Mouse (Mus musculus): Measurements from ENCODE around the gene Mgst3.
A peak's percentile ranks its signal among the peaks of the same experiment; 100 is the strongest.

The Mgst3 gene

DNA sequence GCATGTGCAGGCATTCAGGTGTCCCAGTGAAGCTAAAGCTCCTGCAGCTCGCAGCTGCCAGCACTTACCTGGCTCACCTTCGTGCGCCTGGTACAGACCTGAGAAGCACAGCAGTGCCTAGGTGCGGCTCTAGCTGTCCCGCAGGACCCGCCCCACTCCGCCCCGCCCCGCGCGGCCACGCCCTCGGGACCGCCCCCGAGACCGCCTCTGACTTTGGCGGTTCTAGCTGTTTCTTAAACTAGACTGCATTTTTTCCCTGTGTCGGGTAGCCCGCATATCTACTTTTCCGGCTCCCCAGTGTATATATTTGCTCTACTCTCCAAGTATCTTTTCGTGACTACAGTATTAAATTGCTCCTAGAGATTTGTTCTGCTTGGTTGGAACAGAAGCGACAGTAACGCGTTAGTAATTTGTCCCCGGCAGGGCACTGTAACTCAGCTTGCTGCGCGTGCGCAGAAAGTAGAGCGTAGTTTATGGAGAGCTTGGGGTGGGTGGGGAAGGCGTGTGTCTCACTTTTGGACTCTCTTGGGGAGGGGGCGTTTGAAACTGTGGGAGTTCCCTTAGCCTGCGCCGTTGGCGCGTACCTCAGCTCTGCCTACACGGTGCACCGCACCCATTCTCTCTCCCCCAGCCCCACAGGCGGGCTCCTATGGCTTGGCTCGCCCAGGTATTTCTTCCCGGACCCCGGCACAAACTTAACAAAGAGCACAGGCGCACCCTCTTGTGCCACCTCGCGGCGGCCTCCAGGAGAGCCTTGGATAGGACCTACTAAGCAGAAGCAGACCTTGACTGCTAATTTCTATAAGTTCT is at the start of gene Mgst3:
TSS of gene Mgst3 (minus strand) at position 159 of the 810 bp plus-strand sequence.
- DNase-seq = peak; percentile 92

DNA sequence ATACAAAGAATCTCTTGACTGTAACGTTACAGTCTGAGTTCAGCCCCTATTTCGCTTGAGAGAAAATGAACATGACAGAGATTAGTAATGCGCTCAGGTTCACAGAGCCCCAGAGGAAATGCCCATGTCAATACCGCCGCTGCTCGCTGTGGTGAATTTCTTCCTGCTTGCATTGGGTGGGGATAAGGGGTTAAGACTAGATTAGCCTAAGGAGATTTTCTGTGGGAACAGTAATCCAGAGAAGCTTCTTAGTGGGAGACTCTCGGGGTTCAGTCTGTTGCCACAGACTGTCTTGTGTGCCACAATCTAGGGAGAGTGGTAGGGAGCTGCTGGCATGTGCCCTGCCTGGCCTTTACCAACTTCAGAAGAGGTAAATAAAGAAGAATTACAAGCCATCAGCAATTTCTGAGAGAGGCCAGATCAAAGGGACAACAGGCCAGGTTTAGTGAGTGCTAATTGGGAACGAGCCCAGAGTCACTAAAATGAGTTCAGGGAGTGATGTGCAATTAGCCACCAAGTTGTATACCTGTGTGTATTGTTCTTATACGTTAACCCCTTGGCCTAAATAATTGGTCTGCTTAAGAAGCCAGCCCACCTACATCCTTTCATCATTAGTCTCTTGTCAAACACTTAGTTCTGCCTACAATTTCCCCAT is 44.7 kb upstream of the Mgst3 start:
- DNase-seq = no peak

DNA sequence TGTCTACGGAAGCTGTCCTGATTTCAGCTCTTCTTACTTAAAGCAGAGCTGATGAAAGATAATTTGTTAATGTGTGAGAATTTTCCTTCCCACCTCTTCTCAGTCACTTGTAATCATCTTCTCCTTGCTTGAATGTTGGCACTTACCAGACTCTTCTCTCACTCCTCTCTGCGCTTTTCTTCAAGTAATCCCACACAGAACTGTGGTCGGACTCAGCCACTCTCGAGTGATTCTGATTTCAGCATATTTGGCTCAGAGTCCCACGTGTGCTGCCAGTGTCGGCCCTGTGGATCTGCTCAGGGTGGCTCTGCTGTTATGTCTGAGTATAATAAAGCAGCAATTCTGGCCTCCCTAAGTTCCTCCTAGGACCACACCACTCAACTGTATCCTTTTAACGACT is 43.5 kb upstream of the Mgst3 start:
- DNase-seq = no peak

DNA sequence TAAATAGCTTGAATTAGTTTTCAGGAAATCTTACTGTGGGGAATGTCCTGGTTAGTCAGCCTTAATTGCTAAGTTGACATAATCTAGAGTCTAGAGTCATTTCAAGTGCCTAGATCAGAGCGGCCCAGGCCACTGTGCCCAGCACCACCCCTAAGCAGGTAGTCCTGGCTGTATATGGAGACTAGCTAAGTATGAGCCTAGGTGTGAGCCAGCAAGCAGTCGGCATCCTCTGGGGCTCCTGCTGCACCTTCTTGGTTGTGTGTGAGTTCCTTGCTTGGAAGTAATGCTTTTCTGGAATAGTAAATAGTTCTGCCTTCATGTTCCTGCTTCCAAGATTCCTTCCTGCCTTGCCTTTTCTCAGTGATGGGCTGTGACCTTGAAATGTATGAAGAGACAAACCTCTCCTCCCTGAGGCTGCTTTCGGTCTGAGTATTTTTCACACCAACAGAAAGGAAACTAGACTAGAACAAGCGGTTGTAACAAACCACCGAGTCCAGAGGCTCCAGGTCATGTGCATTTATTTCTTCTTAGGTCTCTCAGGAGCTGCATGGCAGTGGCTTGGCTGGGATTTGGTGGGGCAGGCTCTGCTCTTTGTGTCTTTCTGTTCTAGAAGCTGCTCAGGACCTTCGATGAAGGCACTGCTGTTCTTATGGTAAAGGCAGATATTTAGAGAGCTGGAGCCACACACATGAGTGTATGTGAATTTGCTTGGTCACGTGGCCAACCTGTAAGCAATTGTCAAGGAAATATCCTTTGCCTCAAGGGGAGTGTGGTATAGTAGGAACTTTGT is 42.7 kb upstream of the Mgst3 start:
- DNase-seq = no peak

DNA sequence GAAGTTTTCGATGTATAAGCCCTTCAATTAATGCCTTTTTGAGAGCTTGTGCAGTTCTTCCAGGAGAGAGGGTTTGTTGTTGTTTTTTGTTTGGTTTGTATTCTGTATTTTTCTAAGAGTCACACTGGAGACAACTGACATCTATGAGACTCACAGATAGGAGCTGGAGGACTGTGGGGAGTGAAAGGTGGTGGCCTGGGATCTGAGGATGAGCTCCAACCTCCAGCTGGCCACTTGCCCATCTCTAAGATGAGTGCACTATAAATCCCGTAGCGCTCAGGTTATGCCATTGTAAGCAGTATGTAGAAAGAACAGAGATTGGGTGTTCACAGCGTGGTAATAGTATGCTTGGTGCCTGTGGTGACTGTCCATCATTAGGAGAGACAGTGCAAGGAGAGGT is 41.3 kb upstream of the Mgst3 start:
- DNase-seq = no peak

DNA sequence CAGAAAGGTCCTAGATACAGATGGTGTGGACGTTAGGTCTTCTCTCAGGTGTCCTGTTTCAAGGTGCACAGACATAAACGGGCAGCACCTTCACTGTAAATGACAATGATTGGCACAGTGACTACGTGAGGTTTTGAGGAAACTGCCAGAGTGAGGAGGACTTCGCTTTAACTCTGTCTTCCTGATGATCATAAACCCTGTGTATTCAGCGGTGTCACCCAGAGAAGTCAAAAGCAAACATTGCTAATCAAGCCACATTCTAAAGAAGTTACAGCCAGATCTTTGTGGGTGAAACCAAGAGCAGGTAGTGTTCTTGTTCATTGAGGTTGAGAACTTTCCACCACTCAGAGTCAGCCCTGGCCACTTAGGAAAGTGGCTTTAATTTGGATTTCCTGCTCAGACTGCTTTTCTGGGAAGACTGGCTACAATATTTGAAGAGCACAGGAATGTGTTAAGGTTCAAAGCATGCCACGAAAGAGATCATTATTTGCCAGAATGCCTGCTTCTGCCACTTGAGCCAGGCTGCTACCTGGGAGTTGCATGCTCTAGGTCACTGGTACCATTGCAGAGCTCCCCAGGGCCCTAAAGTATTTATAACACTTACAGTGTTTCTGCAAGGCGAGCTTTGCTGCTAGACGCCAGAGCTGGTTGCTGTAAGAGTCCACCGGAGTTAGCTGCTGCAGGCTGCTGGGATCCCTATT is 37.5 kb upstream of the Mgst3 start:
- no peak for DNase-seq

DNA sequence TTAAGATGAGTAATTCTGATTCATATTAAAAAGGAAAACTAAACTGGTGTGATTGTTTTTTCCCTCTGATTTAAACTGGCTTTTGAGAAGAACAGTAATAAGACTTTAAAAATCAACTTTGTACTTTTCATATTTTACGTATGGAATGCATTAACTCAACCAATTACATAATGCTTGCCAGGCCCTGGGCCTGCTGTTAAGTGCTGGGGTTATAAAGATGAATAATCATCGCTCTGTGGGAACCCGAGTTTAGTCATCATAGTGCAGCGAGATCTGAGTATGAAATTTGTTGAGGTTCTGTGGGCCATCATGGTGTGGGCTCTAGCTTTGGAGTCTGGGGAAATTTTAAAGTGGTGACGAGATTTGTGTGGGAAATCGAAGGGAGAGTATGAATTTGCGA is 33.0 kb upstream of the Mgst3 start:
- DNase-seq = no peak

DNA sequence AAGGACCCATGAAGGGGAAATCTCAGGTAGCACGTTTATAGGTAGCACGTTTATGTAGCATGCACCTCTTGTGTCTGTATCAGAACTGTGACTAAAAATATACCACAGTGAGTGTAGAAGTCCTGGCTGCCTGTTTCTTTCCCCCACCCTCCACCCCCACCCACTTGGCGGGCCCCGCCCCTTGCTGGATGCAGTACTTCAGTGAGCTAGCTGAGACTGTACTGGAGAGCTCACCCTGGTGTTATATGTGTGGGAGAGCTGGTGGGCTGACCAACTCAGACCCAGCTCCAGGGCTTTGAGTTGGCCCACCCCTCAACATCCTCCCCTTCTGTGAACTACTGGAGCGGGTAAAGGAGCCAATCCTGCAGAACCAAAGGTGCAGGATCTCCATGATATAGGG is 31.9 kb upstream of the Mgst3 start:
- no peak for DNase-seq

DNA sequence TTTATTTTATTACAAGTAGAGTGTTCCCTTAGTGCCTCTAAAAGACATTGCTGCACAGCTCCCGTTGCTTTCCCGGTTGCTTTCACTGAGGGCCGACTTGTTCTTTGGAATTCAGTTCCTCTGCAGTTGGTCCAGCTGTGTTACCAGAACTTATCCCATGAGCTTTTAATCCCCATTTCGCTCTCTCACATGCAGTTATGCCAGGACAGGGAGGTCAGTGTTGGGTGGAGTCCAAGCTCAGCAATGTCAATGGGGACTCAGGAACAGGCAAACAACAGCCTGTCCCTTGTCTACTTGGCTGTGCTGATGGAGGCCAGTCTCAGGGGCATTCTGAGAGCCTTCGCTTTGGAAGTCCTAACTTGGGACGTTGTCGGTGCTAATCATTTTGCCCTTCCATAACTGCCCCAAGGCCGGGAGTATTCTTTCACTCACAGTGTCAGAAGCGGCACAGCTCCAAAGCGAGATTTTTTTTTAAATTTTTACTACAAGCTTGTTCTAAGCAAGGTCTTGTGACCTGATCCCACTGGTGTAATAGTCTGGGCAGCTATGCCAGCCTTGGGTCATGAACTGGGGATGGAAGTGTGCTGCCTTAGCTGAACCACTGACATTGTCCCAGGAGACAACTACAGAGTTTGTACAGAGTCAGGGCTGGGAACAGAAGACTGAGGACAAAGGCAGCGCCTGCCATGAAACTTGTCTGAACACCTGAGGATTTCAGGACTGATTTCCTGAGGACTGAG is 29.0 kb upstream of the Mgst3 start:
- no peak for DNase-seq

DNA sequence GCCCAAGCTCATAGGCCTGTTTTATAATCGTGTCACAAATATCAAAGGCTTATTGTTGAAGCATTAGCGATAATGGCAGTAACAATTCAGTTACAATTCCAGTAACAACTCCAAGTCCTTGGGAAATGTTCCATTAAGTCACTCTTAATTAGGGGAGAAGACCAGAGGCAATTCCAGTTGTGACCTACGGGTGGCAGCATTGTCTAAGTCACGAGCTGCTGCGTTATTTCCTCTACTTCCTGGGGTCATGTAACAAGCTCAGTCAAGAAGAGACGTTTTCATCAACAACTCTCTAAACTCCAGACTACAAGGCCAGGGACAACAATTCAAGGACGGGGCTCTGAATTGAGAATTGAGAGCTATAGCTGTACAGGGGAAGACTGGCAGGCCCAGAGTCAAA is 21.2 kb upstream of the Mgst3 start:
- peak; percentile 53 for DNase-seq

DNA sequence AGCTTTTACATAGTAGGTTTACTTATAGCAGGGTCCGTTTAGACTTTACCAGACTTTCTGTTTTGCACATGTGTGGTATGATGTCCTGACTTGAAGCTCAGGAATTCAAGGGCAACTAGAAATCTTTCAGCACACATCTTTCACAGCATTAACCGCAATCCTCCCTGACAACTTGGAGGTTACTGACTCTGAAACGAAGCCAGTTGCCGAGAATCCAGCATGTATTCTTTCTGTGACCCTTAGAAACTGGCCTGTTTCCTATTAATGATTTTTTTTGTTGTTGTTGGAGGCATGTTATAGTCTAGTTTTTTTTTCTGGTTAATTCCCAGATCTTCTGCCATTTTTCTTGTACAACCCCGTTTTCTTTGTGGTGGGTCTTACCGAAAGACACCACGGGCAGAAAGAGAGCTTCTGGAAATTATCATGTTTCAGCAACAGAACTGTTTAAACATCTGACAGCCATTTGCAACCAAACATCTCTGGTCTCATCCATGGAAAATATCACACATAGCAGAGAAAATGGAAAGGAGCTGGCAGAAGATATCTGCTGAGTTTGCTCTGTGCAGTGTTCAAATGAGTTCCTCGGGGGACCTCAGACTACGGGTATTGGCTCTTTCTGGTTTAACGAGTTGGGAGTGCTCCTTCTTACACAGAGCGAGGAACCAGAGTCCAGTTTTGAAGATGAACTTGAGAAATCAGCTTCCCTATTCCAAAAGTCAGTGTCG is 18.5 kb upstream of the Mgst3 start:
- DNase-seq = no peak

DNA sequence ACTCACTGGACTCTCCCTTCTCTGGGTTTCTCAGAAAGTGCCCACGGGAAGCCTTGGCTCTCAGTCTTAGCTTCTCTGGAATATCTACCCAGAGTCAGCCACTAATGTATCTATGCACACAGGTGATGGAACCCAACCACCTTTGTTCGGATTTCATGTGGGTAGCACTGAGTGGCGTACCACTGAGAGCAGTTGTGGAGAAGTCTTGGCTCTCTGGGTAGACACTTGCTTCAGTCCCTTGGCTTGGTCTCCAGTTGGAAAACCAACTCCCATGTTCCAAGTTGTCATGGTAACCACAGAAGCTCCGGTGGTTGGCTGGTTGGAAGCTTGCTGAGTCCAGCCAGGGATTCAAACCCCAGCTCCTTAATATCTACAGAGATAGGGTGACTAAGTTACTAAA is 16.0 kb upstream of the Mgst3 start:
- DNase-seq = no peak

DNA sequence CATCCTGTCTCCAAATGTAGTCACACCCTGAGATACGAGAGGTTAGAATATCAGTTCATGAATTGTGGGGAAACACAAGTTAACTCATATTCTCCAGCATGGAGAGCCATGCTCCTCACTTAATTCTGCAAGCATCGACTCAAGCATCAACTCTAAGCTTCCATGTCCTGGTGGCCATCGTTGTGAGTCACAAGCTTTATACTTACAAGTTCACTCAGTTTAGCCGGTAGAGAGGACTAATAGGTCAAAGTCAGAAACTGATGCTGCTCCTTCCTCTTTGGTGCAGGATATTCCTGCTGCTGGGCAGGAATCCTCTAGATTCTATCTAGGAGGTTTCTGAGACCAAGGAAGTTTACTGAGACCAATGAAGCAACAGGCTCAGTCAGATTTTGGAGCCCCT is 11.6 kb upstream of the Mgst3 start:
- DNase-seq = no peak

DNA sequence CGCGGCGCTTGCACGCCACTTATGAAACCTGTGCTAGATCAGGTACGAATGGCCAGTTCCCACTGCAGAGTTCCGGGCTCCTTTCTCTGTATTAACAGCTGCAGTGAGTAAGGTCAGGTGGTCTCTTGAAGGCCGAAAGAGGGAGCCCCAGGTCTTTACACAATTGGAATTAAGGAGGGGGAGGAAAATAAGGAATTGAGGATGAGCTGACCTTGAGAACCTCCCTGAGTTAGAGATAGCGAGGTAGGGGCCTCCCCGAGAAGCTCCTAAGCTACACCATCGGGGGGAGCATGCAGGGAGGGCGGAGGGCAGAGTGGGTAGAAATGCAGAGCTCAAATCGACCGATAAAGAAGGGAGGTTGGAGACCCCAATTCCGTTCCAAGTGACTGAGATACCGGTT is 360 bp downstream of the Mgst3 start:
- no peak for DNase-seq

DNA sequence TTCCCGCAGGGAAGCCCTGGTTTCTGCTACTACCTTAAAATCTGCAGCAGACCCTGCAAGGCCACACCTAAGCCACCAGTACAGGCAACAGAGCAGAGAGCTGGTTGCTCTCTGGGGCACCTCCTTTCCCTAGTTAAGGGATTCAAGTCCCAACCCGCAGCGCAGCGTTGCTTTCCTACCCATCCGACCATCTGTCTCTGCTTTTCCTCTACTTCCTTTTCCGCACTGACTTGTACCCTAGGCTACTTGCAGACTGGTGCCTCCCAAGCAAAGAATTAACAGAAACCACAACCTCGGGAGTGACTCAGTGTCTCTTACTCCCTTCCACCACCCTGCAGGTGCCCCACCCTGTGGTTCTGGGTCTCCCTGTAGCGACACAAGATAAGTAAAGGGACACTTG is 954 bp downstream of the Mgst3 start:
- DNase-seq = peak; percentile 29

DNA sequence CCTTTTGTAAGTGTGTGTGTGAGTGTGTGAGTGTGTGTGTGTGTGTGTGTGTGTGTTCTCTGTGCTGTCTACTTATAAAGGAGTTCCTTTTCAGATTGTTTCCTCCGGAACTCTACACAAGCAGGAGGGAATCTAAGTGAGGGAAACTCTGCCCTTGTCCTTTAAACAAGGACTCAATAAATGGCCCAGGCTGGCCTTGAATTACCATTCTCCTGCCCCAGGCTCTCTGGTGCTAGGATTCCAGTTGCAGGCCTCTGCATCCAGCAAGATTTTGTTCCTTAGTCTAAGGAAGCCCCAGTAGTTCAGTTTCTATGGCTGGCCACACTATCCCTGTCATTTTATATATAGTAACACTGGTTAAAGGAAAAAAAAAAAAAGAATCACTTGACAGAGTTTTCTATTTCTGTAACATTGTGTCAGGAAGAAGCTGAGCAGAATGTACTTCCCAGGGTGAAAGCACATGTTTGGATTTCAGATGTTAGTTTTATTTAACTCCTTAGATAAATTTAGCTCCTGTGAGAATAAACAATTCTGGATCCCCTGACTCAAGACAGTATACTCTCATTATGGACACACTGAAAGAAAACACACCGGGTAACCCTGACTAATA is 1.5 kb downstream of the Mgst3 start:
- no peak for DNase-seq

DNA sequence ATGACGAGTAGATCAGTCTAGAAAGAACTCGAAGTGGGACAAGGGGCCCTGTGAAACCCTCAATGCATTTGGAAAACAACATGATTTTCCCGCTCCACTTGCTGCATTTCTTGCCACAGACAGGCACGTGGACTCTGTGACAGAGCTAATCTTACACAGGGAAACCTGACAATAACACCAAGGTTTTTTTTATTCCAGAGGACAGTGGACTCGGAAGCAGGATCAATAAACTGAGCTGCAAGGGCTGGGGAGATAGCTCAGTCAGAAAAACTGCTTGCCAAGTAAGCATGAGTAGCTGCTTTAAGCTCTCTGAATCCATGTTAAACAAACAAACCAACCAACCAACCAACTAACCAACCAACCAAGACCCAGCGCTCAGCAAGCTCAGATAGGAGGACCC is 2.4 kb downstream of the Mgst3 start:
- no peak for DNase-seq

DNA sequence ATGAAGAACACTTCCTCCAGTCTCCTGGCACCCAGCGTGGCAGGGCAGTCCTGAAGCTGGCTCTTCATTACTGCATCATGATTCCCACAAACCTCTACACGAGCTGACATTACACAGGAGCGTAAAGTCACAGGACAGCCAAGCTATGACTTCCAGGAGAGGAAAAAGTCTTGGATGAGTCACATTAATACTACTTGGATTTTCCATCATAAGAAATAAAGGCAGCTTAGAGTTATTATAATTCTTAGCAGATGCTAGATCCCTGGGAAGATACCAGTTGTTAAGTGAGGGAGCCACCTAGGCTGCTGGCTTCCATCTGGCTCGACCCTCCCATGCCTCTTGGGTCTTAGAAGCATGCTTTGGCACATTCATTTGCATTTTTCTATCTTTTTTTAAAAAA is 3.3 kb downstream of the Mgst3 start:
- no peak for DNase-seq

DNA sequence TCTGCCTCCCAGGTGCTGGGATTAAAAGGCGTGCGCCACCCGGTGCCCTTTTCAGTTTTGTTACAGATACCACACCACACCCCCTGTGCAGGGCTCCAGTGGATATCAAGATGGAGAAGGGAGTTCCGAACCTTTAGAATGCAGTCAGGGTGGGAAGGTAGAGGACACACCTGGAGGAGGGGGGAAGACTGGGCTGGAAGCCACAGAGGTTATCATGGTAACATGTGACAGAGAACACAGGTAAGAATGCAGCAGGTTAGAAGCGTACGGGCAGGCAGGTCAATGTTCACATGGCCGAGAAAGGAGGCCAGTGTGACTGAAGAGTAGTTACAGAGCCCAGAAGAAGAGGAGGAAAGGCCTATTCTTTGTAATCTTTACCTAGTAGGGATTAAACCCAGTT is 4.1 kb downstream of the Mgst3 start:
- no peak for DNase-seq

DNA sequence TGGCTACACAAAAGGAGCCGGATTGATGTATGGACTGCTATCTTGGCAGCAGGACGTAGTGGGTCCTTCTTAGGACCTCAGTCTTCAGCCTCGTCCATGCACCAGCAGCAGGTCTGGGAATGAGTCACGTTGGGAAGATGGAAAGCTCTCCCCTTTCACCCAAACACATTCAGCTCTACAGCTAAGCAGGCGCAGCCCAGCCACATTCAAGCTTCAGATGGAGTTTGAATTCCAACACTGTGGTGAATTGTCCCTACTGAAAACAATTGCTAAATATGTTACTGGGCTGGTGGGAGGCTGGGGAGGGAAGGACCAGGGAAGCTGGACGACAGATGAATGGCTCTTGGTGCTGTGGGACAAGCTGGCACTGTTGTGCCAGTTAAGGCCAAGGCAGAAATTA is 5.1 kb downstream of the Mgst3 start:
- DNase-seq = no peak

DNA sequence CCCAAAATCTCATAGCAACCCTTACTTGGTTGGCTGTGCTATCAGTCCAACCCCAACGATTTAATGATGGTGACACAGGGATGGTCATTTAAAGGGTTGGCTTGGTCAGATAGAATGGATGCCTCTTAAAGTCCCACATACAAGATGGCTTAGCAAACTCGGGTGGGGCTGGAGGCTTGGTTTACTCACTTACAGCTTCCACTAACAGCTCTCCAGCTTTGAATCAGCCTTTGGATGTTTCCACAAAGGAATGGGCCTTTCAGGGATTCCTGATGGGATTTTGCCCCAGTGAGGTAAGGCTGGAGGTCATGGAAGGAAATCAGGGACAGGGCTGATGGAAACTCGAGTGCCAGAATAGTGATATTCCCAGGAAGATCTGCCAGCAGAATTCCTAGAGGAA is 5.8 kb downstream of the Mgst3 start:
- no peak for DNase-seq

Measured in right cerebral cortex, postnatal 25 days (tissue).